Mouse (Mus musculus) embryonic facial prominence, embryonic 11.5 days (tissue): ENCODE measurements around the gene Tmem132b. TPM values are rescaled to one million over a fixed set of nuclear protein-coding genes. Genes with fewer than 3 reads are reported as not detected.

Experiments used
- ATAC-seq: fragments of 200-750 bp; cut with Nextera tagmentation; replicated peaks from 2 replicates; pipeline ENCODE4 v1.8.0; 2017; ENCODE audit warnings: low read depth; ENCODE audit not compliant: insufficient number of reproducible peaks, low FRiP score, low TSS enrichment
- DNase-seq: peaks from one replicate; pipeline ENCODE4 v3.0.0-alpha.2; 2015; ENCODE audit warnings: low spot score
- H3K27ac ChIP-seq: fragments of 300-500 bp; sonication (generic); replicated peaks from 2 replicates; pipeline ENCODE4 v1.5.1; 2014; ENCODE audit warnings: mild to moderate bottlenecking, low read depth, low read length, control low read depth
- H3K27me3 ChIP-seq: fragments of 300-500 bp; sonication (generic); 2 replicates; pipeline ENCODE4 v1.6.1; 2014; ENCODE audit warnings: mild to moderate bottlenecking, low read length, moderate library complexity, mixed read lengths; ENCODE audit not compliant: control insufficient read depth, insufficient read depth
- H3K36me3 ChIP-seq: fragments of 300-500 bp; sonication (generic); replicated peaks from 2 replicates; pipeline ENCODE4 v1.6.1; 2014; ENCODE audit warnings: low read depth, mild to moderate bottlenecking, low read length, moderate library complexity, mixed read lengths; ENCODE audit not compliant: control insufficient read depth, insufficient read depth
- H3K4me1 ChIP-seq: fragments of 300-500 bp; sonication (generic); 2 replicates; pipeline ENCODE4 v1.6.1; 2014; ENCODE audit warnings: low read length, mixed read lengths; ENCODE audit not compliant: control insufficient read depth, insufficient read depth
- H3K4me2 ChIP-seq: fragments of 300-500 bp; sonication (generic); 2 replicates; pipeline ENCODE4 v1.6.1; 2014; ENCODE audit warnings: low read depth, mild to moderate bottlenecking, control low read depth, low read length, moderate library complexity
- H3K4me3 ChIP-seq: fragments of 300-500 bp; sonication (generic); 2 replicates; pipeline ENCODE4 v1.5.1; 2014; ENCODE audit warnings: low read depth, low read length, control low read depth
- H3K9ac ChIP-seq: fragments of 300-500 bp; sonication (generic); replicated peaks from 2 replicates; pipeline ENCODE4 v1.6.1; 2014; ENCODE audit warnings: mild to moderate bottlenecking, control low read depth, low read length
- H3K9me3 ChIP-seq: fragments of 300-500 bp; sonication (generic); replicated peaks from 2 replicates; pipeline ENCODE4 v1.6.1; 2016; ENCODE audit warnings: mild to moderate bottlenecking, low read length, inconsistent platforms, mixed read lengths; ENCODE audit not compliant: control insufficient read depth
- WGBS: fragments of 180-500 bp; shearing (Covaris S2); extraction: QIAGEN DNeasy Blood & Tissue Kit; methylation state at CpG from one replicate; pipeline ENCODE4 v1.1.7; 2014; 5-methylcytosine and 5-hydroxymethylcytosine counted together
- polyA plus RNA-seq: library from polyadenylated mRNA; unstranded; fragments of >200 nt; fragmentation: Nextera tagmentation; extraction: Ambion mirVana; gene quantifications from 2 replicates; pipeline ENCODE4 v1.2.1, GENCODE M21; 2014

The Tmem132b gene
- polyA plus RNA-seq, 1 experiment from 2014 or later = 0.13 TPM

GRCm38 (mm10) chr5:125658101-125658500, 126.5 kb downstream of the Tmem132b start:
- no peak overlapping the region for H3K27ac ChIP-seq
- H3K27me3 ChIP-seq = no peaks in the 10 kb centered on the region
- no peak overlapping the region for H3K9ac ChIP-seq
- 84% methylated on average over 5 of the region's 5 CpGs for WGBS
- H3K36me3 ChIP-seq = no peaks in the 10 kb centered on the region
- H3K4me2 ChIP-seq = no peak overlapping the region
- no peak overlapping the region for H3K4me3 ChIP-seq
- ATAC-seq = no peak
- H3K9me3 ChIP-seq = no peaks in the 10 kb centered on the region
- no peaks in the 10 kb centered on the region for H3K4me1 ChIP-seq
- no peak for DNase-seq

DNA sequence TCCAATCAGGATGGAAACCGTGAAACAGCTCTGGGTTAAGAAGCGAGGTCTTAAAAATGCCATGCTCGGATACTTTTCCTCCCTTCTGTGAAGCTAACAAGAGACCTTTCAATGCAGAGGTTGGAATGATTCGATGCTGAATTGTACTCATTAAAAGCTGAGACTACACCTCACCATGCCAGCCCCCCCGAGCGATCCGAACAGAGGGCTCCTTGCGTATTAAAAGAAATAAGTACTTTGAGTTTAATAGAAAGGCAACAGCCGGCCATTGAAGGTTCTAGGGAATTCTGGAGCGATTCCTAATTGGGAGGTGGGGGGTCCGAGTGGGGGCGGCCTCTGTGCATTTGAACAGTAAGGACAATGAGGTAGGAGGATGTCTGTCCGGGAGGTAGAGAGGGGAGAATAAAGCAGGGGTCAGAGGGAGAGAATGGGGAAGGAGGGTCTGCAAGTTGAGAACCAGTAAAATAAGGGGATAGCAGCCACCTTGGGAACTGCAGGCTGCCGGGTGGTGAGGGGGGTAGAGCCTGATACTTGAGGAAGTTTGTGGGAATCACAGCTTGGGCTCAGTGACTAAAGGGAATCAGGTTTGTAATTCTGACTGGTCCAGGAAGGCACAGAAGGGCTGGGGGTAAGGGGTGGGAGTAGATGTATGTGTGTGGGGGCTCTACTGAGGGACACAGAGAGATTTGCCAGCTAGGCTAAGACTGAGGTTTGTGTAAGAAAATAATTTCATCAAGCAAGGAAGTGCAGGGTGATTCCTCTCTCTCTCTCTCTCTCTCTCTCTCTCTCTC, 127.6 kb downstream of the Tmem132b start:
- Histone ChIP-seq H3K4me2 (no peak overlapping the region), H3K27me3 (no peaks in the 10 kb centered on the region), H3K4me1 (no peaks in the 10 kb centered on the region), H3K4me3 (no peak overlapping the region), H3K9me3 (no peaks in the 10 kb centered on the region), H3K36me3 (no peaks in the 10 kb centered on the region), H3K27ac (no peak overlapping the region), H3K9ac (no peak overlapping the region)
- 48% methylated on average over 14 of the region's 14 CpGs for WGBS
- ATAC-seq (no peak), DNase-seq (peak; percentile 14)

DNA sequence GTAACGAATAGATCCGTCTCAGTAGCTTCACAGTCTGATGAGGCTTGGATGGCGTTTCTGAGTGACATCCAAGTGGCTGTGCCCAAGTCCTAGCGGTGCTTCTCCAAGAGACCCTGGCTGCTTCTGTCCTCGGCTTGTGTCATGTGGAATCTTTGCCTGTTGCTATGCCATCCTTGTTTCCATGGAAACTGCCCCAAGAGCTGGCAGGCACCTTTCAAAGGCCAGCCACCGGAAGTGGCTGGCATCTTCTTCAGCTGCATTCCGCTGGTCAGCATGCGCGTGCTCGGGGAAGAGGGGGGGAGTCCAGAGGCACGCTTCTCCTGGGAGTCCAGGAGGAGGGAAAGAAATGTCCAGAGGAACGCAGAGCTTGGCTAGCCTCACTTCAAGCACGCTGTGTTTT, 144.0 kb downstream of the Tmem132b start:
- 51% methylated on average over 13 of the region's 13 CpGs for WGBS
- no peaks in the 10 kb centered on the region for H3K9me3 ChIP-seq
- no peaks in the 10 kb centered on the region for H3K27me3 ChIP-seq
- no peaks in the 10 kb centered on the region for H3K36me3 ChIP-seq
- H3K9ac ChIP-seq = no peak overlapping the region
- ATAC-seq (no peak), DNase-seq (peak; percentile 21)
- H3K4me1 ChIP-seq = no peaks in the 10 kb centered on the region
- H3K4me3 ChIP-seq = no peak overlapping the region
- H3K27ac ChIP-seq = no peak overlapping the region
- H3K4me2 ChIP-seq = no peak overlapping the region

- H3K36me3 ChIP-seq = no peaks in the 10 kb centered on the region
- no peaks in the 10 kb centered on the region for H3K9me3 ChIP-seq
- H3K4me2 ChIP-seq = no peak overlapping the region
- ATAC-seq (no peak), DNase-seq (no peak)
- H3K4me1 ChIP-seq = no peaks in the 10 kb centered on the region
- 69% methylated on average over 7 of the region's 7 CpGs for WGBS
- H3K9ac ChIP-seq = no peak overlapping the region
- H3K4me3 ChIP-seq = no peak overlapping the region
- no peaks in the 10 kb centered on the region for H3K27me3 ChIP-seq
- no peak overlapping the region for H3K27ac ChIP-seq
These were observed 144.6 kb downstream of the Tmem132b start for GRCm38 (mm10) chr5:125676025-125676623.

DNA sequence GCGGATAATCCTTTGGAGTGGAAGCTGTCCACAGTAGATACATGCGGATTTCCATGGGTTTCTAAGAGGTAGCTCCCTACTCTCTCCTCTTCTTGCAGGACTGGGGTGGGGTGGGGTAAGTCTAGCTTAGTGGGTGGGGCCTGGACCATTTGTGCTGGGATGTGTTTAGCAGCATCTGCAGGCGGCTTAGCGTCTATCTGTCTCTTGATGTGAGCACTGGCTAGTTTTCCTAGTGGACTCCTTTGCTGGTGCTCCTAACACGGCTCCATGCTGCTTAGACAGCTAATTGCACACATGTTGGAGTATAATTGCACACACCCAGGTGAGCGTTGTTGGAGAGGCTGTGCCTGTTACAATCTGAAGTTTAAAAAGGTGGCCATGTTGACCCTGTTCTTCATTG, 149.3 kb downstream of the Tmem132b start:
- Histone ChIP-seq H3K36me3 (no peaks in the 10 kb centered on the region), H3K9ac (no peak overlapping the region), H3K27ac (no peak overlapping the region), H3K27me3 (no peaks in the 10 kb centered on the region), H3K4me3 (no peak overlapping the region), H3K9me3 (no peaks in the 10 kb centered on the region), H3K4me2 (no peak overlapping the region), H3K4me1 (no peaks in the 10 kb centered on the region)
- DNase-seq (no peak), ATAC-seq (no peak)
- 87% methylated on average over 6 of the region's 6 CpGs for WGBS

DNA sequence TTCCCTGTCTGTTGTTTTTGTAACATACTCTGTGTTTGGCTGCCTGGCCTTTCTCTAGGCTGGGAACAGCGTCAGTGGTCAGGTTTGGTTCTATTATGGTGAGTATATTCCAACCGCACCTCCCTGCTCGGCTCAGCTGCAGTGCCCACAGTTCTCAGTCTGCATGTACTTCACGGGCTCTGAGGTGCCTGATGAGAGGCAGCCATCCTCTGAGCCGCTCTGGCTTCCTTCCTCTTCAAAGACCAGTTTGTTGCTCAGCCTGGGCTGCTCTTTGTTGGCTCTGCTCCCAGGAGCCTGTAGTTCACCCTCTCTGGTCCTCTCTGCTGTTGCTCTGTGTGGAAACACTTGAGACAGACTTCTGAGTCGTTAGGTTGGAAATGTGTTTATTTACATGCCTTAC, 151.9 kb downstream of the Tmem132b start:
- Histone ChIP-seq H3K4me2 (no peak overlapping the region), H3K27ac (no peak overlapping the region), H3K4me1 (no peaks in the 10 kb centered on the region), H3K27me3 (no peaks in the 10 kb centered on the region), H3K9ac (no peak overlapping the region), H3K36me3 (no peaks in the 10 kb centered on the region), H3K9me3 (no peaks in the 10 kb centered on the region), H3K4me3 (no peak overlapping the region)
- DNase-seq = no peak
- ATAC-seq = no peak
- 84% methylated on average over 6 of the region's 6 CpGs for WGBS

DNA sequence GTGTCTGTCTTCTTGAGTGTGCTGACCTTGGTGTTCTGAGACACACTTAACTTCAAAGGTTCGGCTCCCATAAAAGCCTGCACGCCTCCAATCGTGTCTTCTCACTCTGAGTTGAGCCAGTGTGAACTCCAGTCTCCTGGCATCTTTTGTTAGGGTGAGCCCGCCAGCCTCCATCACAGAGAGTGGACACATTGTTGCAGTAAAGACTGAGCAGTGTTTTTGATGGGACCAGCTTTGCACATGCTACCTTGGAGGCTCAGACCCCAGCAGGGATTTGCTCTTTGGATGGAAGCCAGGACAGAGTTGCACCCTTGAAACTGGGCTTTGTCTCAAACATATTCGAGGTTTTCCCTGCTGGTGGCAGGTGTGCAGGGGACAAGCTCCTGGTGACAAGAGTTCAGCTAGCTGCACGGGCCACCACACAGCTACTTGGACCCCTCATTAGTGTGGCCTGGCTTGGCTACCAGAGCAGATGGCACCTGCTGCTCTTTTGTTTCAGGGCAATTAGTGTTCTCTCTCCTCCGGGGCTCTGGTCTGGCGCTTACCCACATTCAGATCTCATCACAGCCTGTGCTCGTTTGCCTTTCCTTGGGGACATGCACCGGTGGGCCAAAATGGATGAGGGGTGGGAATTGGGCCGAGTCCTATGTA, 154.2 kb downstream of the Tmem132b start:
- Histone ChIP-seq H3K9me3 (no peaks in the 10 kb centered on the region), H3K27me3 (no peaks in the 10 kb centered on the region), H3K4me1 (no peaks in the 10 kb centered on the region), H3K36me3 (no peaks in the 10 kb centered on the region), H3K4me3 (no peak overlapping the region), H3K27ac (no peak overlapping the region), H3K9ac (no peak overlapping the region), H3K4me2 (no peak overlapping the region)
- DNase-seq = no peak
- 65% methylated on average over 11 of the region's 11 CpGs for WGBS
- no peak for ATAC-seq

GRCm38 (mm10) chr5:125692538-125692937, 161.0 kb downstream of the Tmem132b start:
- Histone ChIP-seq H3K9ac (no peak overlapping the region), H3K4me2 (no peak overlapping the region), H3K4me3 (no peak overlapping the region), H3K9me3 (no peaks in the 10 kb centered on the region), H3K27ac (no peak overlapping the region), H3K36me3 (no peaks in the 10 kb centered on the region), H3K4me1 (no peaks in the 10 kb centered on the region), H3K27me3 (no peaks in the 10 kb centered on the region)
- no peak for ATAC-seq
- 53% methylated on average over 10 of the region's 10 CpGs for WGBS
- no peak for DNase-seq
